In genomic region chr10:79934272-79934721, GRCm38 (mm10) we compare ENCODE assay signal across 8 mouse cellular contexts. TPM values are rescaled to one million over a fixed set of nuclear protein-coding genes. Genes with fewer than 3 reads are reported as not detected.
DNase-seq lines count a peak whose midpoint lies in the region; ATAC-seq and TF ChIP-seq lines count a peak whose summit lies in the region.

No protein-coding gene starts in this region.

- peaks cover 82% of the 10 kb centered on the region for H3K4me1 ChIP-seq in forebrain, embryonic 10.5 days
- H3K4me1 ChIP-seq in forebrain, embryonic 12.5 days = peaks cover 47% of the 10 kb centered on the region
- peaks cover 14% of the 10 kb centered on the region for H3K4me1 ChIP-seq in thymus, adult 2 months (replicated peaks; ENCODE audit: control insufficient read depth, insufficient read depth, low read length)

- WGBS in forebrain, embryonic 10.5 days = 77% methylated on average over 13 of the region's 13 CpGs
- WGBS in forebrain, embryonic 12.5 days = 80% methylated on average over 13 of the region's 13 CpGs
- WGBS in thymus, adult 2 months = 91% methylated on average over 13 of the region's 13 CpGs

- no peak; the same call in 1 of the 2 replicates for ATAC-seq in forebrain, embryonic 12.5 days (ENCODE audit: low FRiP score)

- no peak for DNase-seq in forebrain, embryonic 10.5 days (ENCODE audit: extremely low spot score, low spot score)
- peak; percentile 88 to 94 for DNase-seq in cerebellum, postnatal 14 days
- peak; percentile 91 for DNase-seq in heart, adult 8-10 months (ENCODE audit: low spot score)
- peak; percentile 89 for DNase-seq in kidney, adult 9 months
- DNase-seq in lung, adult 18-20 months = peak; percentile 93 to 96
- peak; percentile 72 for DNase-seq in right cerebral cortex, adult 18-20 months
- DNase-seq in thymus, adult 2 months = no peak

- H3K9me3 ChIP-seq in forebrain, embryonic 10.5 days = no peaks in the 10 kb centered on the region
- no peaks in the 10 kb centered on the region for H3K9me3 ChIP-seq in forebrain, embryonic 12.5 days

- TF ChIP-seq CTCF in thymus, adult 2 months (IDR thresholded peaks at IDR 0.05; ENCODE audit: borderline replicate concordance, control insufficient read depth, extremely low read depth, insufficient read depth, low read length, poor library complexity) = no peak

- H3K4me3 ChIP-seq in forebrain, embryonic 10.5 days = 0 out of 2 replicates have a peak overlapping the region, but pooled peaks have one; percentile 1
- H3K4me3 ChIP-seq in forebrain, embryonic 12.5 days (replicated peaks) = no peak overlapping the region
- no peak overlapping the region for H3K4me3 ChIP-seq in thymus, adult 2 months (ENCODE audit: control insufficient read depth, insufficient read depth, low read length)

- H3K9ac ChIP-seq in forebrain, embryonic 12.5 days = no peak overlapping the region

- no peaks in the 10 kb centered on the region for H3K27me3 ChIP-seq in forebrain, embryonic 10.5 days (ENCODE audit: poor library complexity, severe bottlenecking)
- no peaks in the 10 kb centered on the region for H3K27me3 ChIP-seq in forebrain, embryonic 12.5 days
- no peaks in the 10 kb centered on the region for H3K27me3 ChIP-seq in thymus, adult 2 months (ENCODE audit: control insufficient read depth, insufficient read depth, low read length)

- H3K36me3 ChIP-seq in forebrain, embryonic 10.5 days (replicated peaks) = peaks cover 81% of the 10 kb centered on the region
- peaks cover 40% of the 10 kb centered on the region for H3K36me3 ChIP-seq in forebrain, embryonic 12.5 days (replicated peaks)
- no peaks in the 10 kb centered on the region for H3K36me3 ChIP-seq in thymus, adult 2 months (ENCODE audit: control insufficient read depth, insufficient read depth, low read length)

- H3K27ac ChIP-seq in forebrain, embryonic 10.5 days = peak overlapping the region; percentile 78; the same call in 1 of the 2 replicates
- H3K27ac ChIP-seq in forebrain, embryonic 12.5 days = no peak overlapping the region
- H3K27ac ChIP-seq in thymus, adult 2 months (ENCODE audit: control insufficient read depth, insufficient read depth, low read length) = no peak overlapping the region

- TF ChIP-seq POLR2A in thymus, adult 2 months (IDR thresholded peaks at IDR 0.05; ENCODE audit: control insufficient read depth, extremely low read depth, insufficient read depth, low read length, poor library complexity) = no peak

- H3K4me2 ChIP-seq in forebrain, embryonic 12.5 days = no peak overlapping the region

RNA-seq across cellular contexts. Expression of gene Arid3a, which starts 7.5 kb away (rescaled TPM):
- 12.5 and 13.0 TPM in 2 replicates for polyA plus RNA-seq in forebrain, embryonic 10.5 days (2016; fragmentation: Nextera tagmentation; extraction: Ambion mirVana)
- polyA plus RNA-seq in forebrain, embryonic 12.5 days (2016; fragmentation: Nextera tagmentation; extraction: Ambion mirVana) = 4.5 and 4.7 TPM in 2 replicates
- 1 to 10 TPM; 1.2 to 1.7 (median 1.3) TPM for total RNA-seq in heart, adult 8-10 months (2022)
- polyA plus RNA-seq in thymus, adult 2 months (2012; rRNA removed) = 12.5 and 13.5 TPM in 2 replicates

RNA-seq across cellular contexts. Expression of gene R3hdm4, which starts 13.3 kb away (rescaled TPM):
- 112 and 116 TPM in 2 replicates for polyA plus RNA-seq in forebrain, embryonic 10.5 days (2016; fragmentation: Nextera tagmentation; extraction: Ambion mirVana)
- polyA plus RNA-seq in forebrain, embryonic 12.5 days (2016; fragmentation: Nextera tagmentation; extraction: Ambion mirVana) = 162 and 173 TPM in 2 replicates
- total RNA-seq in heart, adult 8-10 months (2022) = 10 to 100 TPM; 75.2 to 85.9 (median 81.0) TPM
- polyA plus RNA-seq in thymus, adult 2 months (2012; rRNA removed) = 279 and 303 TPM in 2 replicates

RNA-seq across cellular contexts. Expression of gene Kiss1r, which starts 17.5 kb away (rescaled TPM):
- polyA plus RNA-seq in forebrain, embryonic 10.5 days (2016; fragmentation: Nextera tagmentation; extraction: Ambion mirVana) = 0.28 and 0.48 TPM in 2 replicates
- polyA plus RNA-seq in forebrain, embryonic 12.5 days (2016; fragmentation: Nextera tagmentation; extraction: Ambion mirVana) = 0.96 and 1.1 TPM in 2 replicates
- under 1 TPM; 0.28 to 0.62 (median 0.32) TPM for total RNA-seq in heart, adult 8-10 months (2022)
- polyA plus RNA-seq in thymus, adult 2 months (2012; rRNA removed) = 5.8 and 7.5 TPM in 2 replicates

RNA-seq across cellular contexts. Expression of gene Gm26602, which starts 23.6 kb away (rescaled TPM):
- polyA plus RNA-seq in forebrain, embryonic 10.5 days (2016; fragmentation: Nextera tagmentation; extraction: Ambion mirVana) = 1.9 TPM in 1 of 2 replicates, not detected in the other
- polyA plus RNA-seq in forebrain, embryonic 12.5 days (2016; fragmentation: Nextera tagmentation; extraction: Ambion mirVana) = 35.1 and 53.2 TPM in 2 replicates
- not detected for total RNA-seq in heart, adult 8-10 months (2022)
- not detected in 2 replicates for polyA plus RNA-seq in thymus, adult 2 months (2012; rRNA removed)

RNA-seq across cellular contexts. Expression of gene Med16, which starts 25.6 kb away (rescaled TPM):
- polyA plus RNA-seq in forebrain, embryonic 10.5 days (2016; fragmentation: Nextera tagmentation; extraction: Ambion mirVana) = 61.8 and 65.7 TPM in 2 replicates
- polyA plus RNA-seq in forebrain, embryonic 12.5 days (2016; fragmentation: Nextera tagmentation; extraction: Ambion mirVana) = 59.9 and 62.3 TPM in 2 replicates
- total RNA-seq in heart, adult 8-10 months (2022) = 10 to 100 TPM; 48.5 to 65.2 (median 53.3) TPM
- 103 and 121 TPM in 2 replicates for polyA plus RNA-seq in thymus, adult 2 months (2012; rRNA removed)

Comparison
In these comparisons a context has a peak if more than half of its experiments do, and no peak if none do; other contexts are left out.
1. DNase-seq: peak in cerebellum, postnatal 14 days (2 of 2), heart, adult 8-10 months (single experiment), kidney, adult 9 months (single experiment), lung, adult 18-20 months (2 of 2) and right cerebral cortex, adult 18-20 months (single experiment); none in forebrain, embryonic 10.5 days (single experiment) and thymus, adult 2 months (single experiment).